Mouse (Mus musculus) layer of hippocampus, adult 2 months (tissue): ENCODE results near the gene Sema3g. TPM values are rescaled to one million over a fixed set of nuclear protein-coding genes. Genes with fewer than 3 reads are reported as not detected.

ENCODE experiments used
- DNase-seq, 2 experiments: peaks; one replicate each; pipeline ENCODE4 v3.0.0; 2022; ENCODE audit warnings: low spot score in 2 of 2
- H3K27ac ChIP-seq: fragments of 200-600 bp; 2 replicates; pipeline ENCODE4 v1.8.1; 2022
- H3K4me3 ChIP-seq: fragments of 200-600 bp; 2 replicates; pipeline ENCODE4 v1.8.1; 2022; ENCODE audit warnings: mild to moderate bottlenecking
- CTCF ChIP-seq: fragments of 200-600 bp; conservative IDR thresholded peaks from 2 replicates; pipeline ENCODE4 v1.8.1; 2022; ENCODE audit warnings: antibody characterized with exemption, mild to moderate bottlenecking, moderate library complexity
- total RNA-seq, 2 experiments: library from RNA; stranded (reverse); gene quantifications; 2 replicates each; pipeline ENCODE4 v1.2.3; 2021

The Sema3g gene
- total RNA-seq, 2 experiments from 2014 or later, result 5.0 to 6.1 TPM

DNA sequence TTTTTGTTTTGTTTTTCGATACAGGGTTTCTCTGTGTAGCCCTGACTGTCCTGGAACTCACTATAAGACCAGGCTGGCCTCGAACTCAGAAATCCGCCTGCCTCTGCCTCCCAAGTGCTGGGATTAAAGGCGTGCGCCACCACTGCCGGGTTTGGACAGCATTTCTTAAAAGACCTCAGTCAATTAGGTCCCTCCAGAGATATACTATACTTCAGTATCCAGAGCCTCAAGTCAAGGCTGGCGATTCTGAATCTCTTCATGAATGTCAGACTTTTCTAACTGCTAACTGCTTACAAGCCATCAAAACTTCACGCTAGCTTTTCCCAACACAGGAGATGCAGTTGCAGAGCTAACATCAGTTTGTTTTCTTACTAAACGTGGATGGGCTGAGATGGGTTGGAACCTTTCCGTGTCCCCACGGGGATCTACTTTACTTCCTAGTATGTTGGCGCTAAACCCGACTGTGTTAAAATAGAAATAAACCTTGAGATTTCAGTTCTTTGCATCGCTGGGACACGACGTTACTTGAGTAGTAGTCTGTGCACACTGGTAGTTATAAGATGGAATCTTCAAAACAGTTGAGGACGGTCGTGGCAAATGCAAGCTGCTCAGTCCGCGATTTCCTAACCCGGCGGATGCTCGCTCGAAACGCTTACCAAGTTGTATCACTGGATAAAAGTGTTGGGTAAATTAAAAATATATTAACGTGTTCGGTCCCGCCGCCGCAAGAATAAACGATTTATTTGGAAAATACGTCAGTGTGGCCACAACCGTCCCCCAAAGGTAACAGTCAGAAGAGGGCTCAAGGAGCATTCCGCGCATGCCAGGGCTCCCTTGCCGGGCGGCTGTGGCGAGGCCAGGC, 32.8 kb downstream of the Sema3g start:
- H3K4me3 ChIP-seq, result peak overlapping the region; percentile 99
- no peak for DNase-seq
- no peak for TF ChIP-seq CTCF
- peak overlapping the region; percentile 98 for H3K27ac ChIP-seq

DNA sequence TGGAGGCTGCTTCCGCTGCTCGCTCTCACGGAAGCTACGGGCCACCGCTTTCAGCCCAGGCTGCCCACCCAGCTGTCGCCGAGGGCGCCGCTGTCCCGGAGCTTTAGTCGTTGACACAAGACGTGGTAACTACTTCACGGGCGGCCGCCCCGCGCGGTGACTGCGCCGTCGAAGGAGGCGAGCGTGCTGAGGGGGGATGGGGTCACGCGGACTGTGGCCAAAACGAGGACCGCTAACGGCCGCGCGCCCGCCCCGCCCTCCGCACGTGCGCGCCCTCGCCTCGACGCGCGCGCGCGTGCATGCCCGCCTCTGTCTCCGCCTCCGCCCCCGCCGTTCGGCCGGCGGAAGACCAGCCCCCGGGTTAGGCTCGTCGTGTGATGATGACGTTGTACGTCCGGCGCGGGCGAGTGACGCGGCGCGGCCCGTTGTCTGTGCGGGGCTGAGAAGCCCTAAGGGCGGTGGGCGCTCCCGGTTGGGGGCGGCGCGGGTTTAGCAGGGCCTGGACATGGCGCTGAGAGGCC, 33.5 kb downstream of the Sema3g start, which contains the start of the genes Phf7 and Bap1:
Gene Phf7, minus strand, starts transcription at position 234 of the 521 bp plus-strand sequence.
Gene Bap1, plus strand, starts transcription at position 367 of the 521 bp plus-strand sequence.
- Histone ChIP-seq H3K27ac (peak within 1 kb of the TSS; percentile 98), H3K4me3 (peak within 1 kb of the TSS; percentile 99)
- DNase-seq, result peak; percentile 93 to 99
- TF ChIP-seq CTCF, result peak; percentile 41

DNA sequence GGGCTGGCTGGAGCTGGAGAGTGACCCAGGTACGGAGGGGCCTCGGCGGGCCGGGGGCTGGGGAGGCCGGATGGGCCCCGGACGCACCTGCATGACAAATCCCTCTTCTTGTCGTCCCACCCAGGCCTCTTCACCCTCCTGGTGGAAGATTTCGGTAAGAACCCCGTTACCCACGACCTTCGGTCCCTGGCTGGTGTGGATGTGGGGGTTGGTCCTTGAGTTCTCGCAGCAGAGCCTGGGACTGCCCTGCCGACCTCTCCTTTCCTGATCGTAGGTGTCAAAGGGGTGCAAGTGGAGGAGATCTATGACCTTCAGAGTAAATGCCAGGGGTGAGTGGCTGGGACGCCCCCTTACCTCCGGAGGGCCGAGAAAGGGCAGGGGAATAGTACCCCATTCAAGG, 34.0 kb downstream of the Sema3g start:
- DNase-seq, result no peak
- Histone ChIP-seq H3K4me3 (peak overlapping the region; percentile 99), H3K27ac (peak overlapping the region; percentile 98)
- no peak for TF ChIP-seq CTCF

DNA sequence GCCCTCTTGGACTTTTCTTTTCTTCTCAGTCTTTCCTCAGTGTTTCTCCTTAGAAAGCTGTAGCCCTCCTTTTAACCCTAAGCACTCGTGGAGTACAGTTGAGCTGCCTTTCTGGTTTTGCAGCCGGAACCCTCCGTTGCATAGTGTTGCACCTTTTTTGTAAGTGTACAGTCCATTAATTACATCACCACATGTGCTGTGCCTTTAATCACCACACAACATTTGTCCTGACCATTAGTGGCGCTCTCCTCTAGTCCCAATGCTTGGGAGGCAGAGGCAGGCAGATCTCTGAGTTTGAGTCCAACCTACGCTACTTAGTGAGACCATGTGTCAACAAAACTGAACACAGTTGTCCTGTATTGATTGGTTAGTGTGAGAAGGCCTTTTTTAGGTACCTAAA, 34.4 kb downstream of the Sema3g start:
- no peak for TF ChIP-seq CTCF
- Histone ChIP-seq H3K4me3 (peak overlapping the region; percentile 99), H3K27ac (peak overlapping the region; percentile 98)
- DNase-seq, result no peak

DNA sequence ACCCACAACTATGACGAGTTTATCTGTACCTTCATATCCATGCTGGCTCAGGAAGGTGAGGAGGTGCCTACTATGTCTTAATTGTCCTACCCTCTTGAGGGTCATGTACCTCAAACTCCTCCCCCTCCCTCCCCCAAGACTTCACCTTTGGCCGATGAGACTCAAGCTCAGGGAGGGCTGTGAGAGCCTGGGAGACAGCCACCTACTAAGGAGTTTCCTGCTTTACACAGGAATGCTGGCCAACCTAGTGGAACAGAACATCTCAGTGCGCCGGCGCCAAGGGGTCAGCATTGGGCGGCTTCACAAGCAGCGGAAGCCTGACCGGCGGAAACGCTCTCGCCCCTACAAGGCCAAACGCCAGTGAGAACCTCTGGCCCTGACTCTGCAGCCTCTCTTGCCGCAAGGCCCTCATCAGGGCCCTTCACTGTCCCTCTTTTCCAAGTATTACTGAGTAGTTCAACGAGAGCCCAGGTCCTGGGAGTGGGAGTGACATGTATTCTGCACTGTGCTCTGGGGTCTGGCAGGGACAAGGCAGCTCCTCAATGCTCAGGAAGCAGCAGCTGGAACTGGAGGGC, 40.9 kb downstream of the Sema3g start:
- TF ChIP-seq CTCF, result no peak
- Histone ChIP-seq H3K4me3 (no peak overlapping the region), H3K27ac (no peak overlapping the region)
- no peak for DNase-seq

DNA sequence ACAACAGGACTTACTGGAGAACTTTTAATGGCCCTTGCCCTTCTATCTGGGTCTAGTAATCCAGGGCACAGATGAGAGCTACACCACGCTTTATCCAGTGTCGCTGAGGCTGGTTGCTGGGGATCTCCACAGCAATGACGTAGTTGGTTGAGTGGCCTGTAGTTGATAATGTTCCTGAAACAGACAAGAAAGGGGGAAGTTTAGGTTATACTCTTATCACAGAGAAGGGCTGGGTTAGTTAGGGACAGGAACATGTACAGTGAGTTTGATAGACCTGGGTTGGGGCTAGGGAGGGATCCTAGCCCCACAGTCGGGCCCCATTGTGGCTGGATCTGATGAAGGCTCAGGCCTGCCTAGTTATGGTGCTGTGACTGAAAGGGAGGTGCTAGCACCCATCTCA, 42.7 kb downstream of the Sema3g start:
- DNase-seq, result no peak
- Histone ChIP-seq H3K27ac (no peak overlapping the region), H3K4me3 (no peak overlapping the region)
- no peak for TF ChIP-seq CTCF

DNA sequence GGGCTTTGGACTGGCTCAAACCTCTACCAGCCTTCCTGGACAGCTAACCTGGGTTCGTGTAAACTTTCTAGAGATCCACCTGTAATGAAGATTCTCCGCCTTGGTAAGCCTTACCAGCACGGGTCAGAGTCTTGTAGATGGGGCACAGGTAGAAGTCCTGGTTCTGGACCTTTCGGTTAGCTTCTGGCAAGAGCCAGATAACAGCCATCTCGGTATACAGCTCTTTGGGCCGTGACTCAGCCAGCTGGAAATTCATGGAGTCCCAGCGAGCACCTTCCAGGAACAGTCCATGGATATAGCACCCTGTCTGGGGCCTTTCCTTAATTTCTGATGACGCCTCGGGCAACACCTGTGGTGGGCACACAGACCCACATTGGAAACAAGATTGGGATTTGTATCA, 43.3 kb downstream of the Sema3g start:
- DNase-seq, result no peak
- Histone ChIP-seq H3K27ac (no peak overlapping the region), H3K4me3 (no peak overlapping the region)
- TF ChIP-seq CTCF, result no peak

DNA sequence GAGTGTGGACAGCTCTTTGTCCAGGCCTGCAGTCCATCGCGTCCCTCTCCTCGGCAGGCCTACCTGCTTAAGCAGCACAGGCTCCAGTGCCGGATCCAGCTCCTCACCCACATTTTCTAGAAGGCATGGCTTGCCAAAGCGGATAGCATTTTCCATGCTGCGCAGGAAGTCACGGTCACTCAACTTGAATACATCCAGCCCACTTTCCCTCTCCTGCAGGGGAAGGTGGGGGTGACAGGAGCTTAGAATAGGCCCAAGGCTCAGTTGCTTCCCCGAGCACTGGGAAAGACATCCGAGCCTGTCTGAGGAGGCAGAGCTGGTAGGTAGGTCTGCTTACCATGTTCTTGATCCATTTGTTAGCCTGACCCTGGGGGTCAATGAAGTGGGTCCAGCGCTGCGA, 50.0 kb downstream of the Sema3g start:
- no peak for TF ChIP-seq CTCF
- no peak overlapping the region for H3K4me3 ChIP-seq
- no peak for DNase-seq
- H3K27ac ChIP-seq, result peak overlapping the region; percentile 97

DNA sequence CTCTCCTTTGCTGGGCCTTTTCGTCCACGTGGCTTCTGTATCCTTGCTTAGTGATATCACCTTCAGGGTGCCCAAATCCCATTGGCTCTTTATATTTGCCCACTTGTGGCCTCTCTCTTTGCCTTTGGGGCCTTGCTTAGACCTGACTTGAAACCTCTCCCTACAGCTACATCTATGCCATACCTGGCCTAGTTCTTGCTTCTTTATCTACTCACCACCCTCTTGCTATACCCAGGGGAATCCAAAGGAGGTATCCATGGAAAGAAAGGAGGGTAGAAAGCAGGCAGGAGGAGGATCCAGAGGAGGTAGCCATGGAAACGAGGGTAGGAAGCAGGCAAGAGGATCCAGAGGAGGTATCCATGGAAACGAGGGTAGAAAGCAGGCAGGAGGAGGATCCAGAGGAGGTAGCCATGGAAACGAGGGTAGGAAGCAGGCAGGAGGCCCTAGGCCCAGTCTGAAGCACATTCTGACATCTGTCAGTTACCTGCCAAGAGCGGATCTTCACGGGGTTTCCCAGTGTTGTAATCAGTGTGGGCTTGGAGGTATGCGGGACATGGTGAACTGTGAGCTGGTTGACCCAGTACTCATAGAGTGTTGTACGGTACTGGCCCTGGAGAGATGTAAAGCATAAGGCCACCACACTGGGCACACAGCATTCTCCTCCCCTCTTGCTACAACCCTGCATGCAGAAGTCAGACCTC, 50.8 kb downstream of the Sema3g start:
- Histone ChIP-seq H3K27ac (peak overlapping the region; percentile 97), H3K4me3 (peak overlapping the region; percentile 38)
- no peak for TF ChIP-seq CTCF
- peak; percentile 56 to 89 for DNase-seq

DNA sequence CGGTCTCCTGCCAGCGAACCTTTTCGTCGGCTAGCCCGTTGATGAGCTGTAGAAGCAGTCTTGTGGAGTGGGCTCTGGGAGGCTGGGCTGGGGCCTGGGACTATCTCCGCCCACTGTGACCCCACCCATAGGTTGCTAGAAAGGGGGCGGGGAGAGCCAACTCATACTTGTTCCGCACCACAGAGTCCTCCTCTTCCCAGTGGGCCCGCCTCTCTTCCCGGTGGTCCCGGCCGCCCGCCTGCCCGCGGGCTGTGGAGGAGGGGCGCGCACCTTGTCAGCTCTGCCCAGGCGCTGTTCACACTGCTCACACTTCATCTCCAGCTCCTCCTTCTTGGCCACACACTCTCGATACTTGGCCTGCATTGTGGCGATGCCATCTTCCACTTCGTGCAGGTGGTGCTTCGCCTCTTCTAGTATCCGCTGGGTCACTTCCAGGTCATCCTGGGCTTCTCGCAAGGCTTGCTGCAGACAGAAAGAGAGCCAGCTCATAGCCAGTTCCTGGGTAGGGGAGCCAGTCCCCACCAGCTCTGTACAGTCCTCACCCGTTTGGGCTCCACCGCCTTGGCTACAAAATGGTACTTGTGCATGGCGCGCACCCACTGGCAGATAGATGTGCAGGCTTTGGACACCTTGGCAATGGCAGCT, 51.9 kb downstream of the Sema3g start:
- peak; percentile 48 to 66 for DNase-seq
- H3K4me3 ChIP-seq, result peak overlapping the region; percentile 38
- TF ChIP-seq CTCF, result no peak
- H3K27ac ChIP-seq, result peak overlapping the region; percentile 97

DNA sequence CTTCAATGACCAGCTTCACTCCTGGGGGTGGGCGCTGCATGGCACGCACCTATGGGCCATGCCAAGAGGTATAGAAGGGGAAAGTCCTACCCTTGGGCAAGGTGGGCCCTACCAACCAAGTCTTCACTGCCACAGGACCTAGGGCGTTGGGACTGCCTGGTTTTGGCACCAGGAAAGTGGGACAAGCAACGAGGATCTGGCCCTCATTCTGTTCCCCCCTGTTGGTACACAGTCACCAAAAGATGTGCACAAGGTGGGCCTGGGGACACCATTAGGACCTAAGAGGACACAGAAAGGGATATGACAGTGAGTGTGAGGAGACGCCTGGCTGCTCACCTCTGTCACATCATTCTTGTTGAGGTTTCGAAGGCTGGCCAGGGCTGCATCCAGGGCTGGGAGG, 53.5 kb downstream of the Sema3g start:
- H3K27ac ChIP-seq, result no peak overlapping the region
- H3K4me3 ChIP-seq, result no peak overlapping the region
- TF ChIP-seq CTCF, result no peak
- no peak for DNase-seq

DNA sequence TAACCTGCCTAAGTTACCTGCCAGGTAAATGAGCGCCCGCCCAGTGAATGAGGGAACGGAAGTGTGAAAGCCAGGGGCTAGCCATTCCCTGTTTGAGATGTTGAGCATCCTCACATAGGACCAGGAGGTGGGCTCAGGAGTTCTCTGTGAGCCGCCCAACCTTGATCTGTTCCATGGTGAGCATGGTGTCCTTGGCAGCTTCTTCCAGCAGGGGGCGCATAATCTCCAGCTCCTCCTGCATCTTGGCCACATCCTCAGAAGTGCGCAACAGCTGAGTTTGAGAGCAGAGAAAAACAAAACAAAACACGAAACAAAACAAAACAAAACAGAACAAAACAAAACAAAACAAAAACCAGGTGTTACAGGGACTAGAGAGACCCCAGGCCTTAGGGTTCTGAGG, 54.5 kb downstream of the Sema3g start:
- H3K4me3 ChIP-seq, result no peak overlapping the region
- TF ChIP-seq CTCF, result peak; percentile 93
- no peak overlapping the region for H3K27ac ChIP-seq
- DNase-seq, result peak; percentile 69 to 88

Other genes with a start within 250 kb of the Sema3g start
- gene Glt8d1, start 216.5 kb upstream of the Sema3g start, total RNA-seq, result 10 to 100 TPM; 39.9 to 49.9 TPM
- gene Spcs1, start 216.2 kb upstream of the Sema3g start, total RNA-seq, result 100 to 1,000 TPM; 156 to 162 TPM
- gene Pbrm1, start 198.7 kb upstream of the Sema3g start, total RNA-seq, result 10 to 100 TPM; 56.3 to 56.8 TPM
- 10 to 100 TPM; 48.8 to 54.1 TPM for gene Gnl3, start 198.7 kb upstream of the Sema3g start, total RNA-seq
- 10 to 100 TPM; 26.4 to 28.0 TPM for gene Smim4, start 88.9 kb upstream of the Sema3g start, total RNA-seq
- 10 to 100 TPM; 12.6 to 13.4 TPM for gene Nt5dc2, start 86.8 kb upstream of the Sema3g start, total RNA-seq
- gene Stab1, start 49.2 kb upstream of the Sema3g start, total RNA-seq, result 10 to 100 TPM; 23.2 TPM
- 1 to 10 TPM; 2.4 to 2.9 TPM for gene Tnnc1, start 9.5 kb upstream of the Sema3g start, total RNA-seq
- 100 to 1,000 TPM; 472 to 491 TPM for gene Nisch, start 914 bp upstream of the Sema3g start, total RNA-seq
- gene Phf7, start 33.5 kb downstream of the Sema3g start, total RNA-seq, result 1 to 10 TPM; 5.3 to 6.0 TPM
- gene Bap1, start 33.6 kb downstream of the Sema3g start, total RNA-seq, result 100 to 1,000 TPM; 130 to 144 TPM
- gene Dnah1, start 106.0 kb downstream of the Sema3g start, total RNA-seq, result 1 to 10 TPM; 4.6 to 5.8 TPM
- gene Capn7, start 118.8 kb downstream of the Sema3g start, total RNA-seq, result 10 to 100 TPM; 35.6 to 39.4 TPM
- 100 to 1,000 TPM; 147 to 158 TPM for gene Sh3bp5, start 218.2 kb downstream of the Sema3g start, total RNA-seq